Mouse (Mus musculus) lung, postnatal 4 days (tissue): ENCODE data around the gene Ms4a7.
"Not testable (repeated sequence)": the region's sequence is repeated elsewhere in the genome, so short reads cannot be mapped to it uniquely, and the experiment has no call there.

Experiments
- DNase-seq, 2 experiments: peaks; one replicate each; pipeline ENCODE4 v3.0.0; 2021

Gene Ms4a7

GRCm38 (mm10) chr19:11335932-11336331 is at the start of gene Ms4a7:
TSS of gene Ms4a7 (minus strand) at chr19:11336146.
- DNase-seq, result no peak

- DNase-seq, result no peak
These were observed 40.5 kb upstream of the Ms4a7 start for GRCm38 (mm10) chr19:11376399-11376798.

- DNase-seq, result no peak
These were observed 39.3 kb upstream of the Ms4a7 start, which contains the start of gene Ms4a4a for GRCm38 (mm10) chr19:11375273-11375672. TSS of gene Ms4a4a (plus strand) at chr19:11375523.

GRCm38 (mm10) chr19:11371181-11371580 is 35.2 kb upstream of the Ms4a7 start:
- no peak for DNase-seq

- no peak for DNase-seq
These were observed 32.4 kb upstream of the Ms4a7 start for GRCm38 (mm10) chr19:11368310-11368709.

GRCm38 (mm10) chr19:11362002-11362401 is 26.1 kb upstream of the Ms4a7 start:
- DNase-seq, result no peak

GRCm38 (mm10) chr19:11360106-11360505 is 24.2 kb upstream of the Ms4a7 start:
- DNase-seq, result no peak

- DNase-seq, result no peak
These were observed 19.8 kb upstream of the Ms4a7 start for GRCm38 (mm10) chr19:11355730-11356129.

GRCm38 (mm10) chr19:11351878-11352277 is 15.9 kb upstream of the Ms4a7 start:
- no peak for DNase-seq

GRCm38 (mm10) chr19:11349698-11350481 is 13.9 kb upstream of the Ms4a7 start:
- DNase-seq, result peak in 1 of 2 experiments; percentile 11

GRCm38 (mm10) chr19:11343992-11344391 is 8.0 kb upstream of the Ms4a7 start:
- DNase-seq, result no peak

GRCm38 (mm10) chr19:11343147-11343546 is 7.2 kb upstream of the Ms4a7 start:
- no peak for DNase-seq

- DNase-seq, result no peak
These were observed 14.8 kb downstream of the Ms4a7 start for GRCm38 (mm10) chr19:11321123-11321522.

- DNase-seq, result no peak
These were observed 19.2 kb downstream of the Ms4a7 start for GRCm38 (mm10) chr19:11316786-11317185.

- no peak for DNase-seq
These were observed 21.6 kb downstream of the Ms4a7 start, which contains the start of gene Ms4a14 for GRCm38 (mm10) chr19:11314354-11314753. TSS of gene Ms4a14 (minus strand) at chr19:11314454.

- no peak for DNase-seq
These were observed 27.1 kb downstream of the Ms4a7 start for GRCm38 (mm10) chr19:11308888-11309287.

GRCm38 (mm10) chr19:11299529-11299928 is 36.4 kb downstream of the Ms4a7 start:
- not testable (repeated sequence) for DNase-seq

GRCm38 (mm10) chr19:11298939-11299338 is 37.0 kb downstream of the Ms4a7 start:
- no peak for DNase-seq

GRCm38 (mm10) chr19:11293616-11294015 is 42.3 kb downstream of the Ms4a7 start:
- not testable (repeated sequence) for DNase-seq

- no peak for DNase-seq
These were observed 43.0 kb downstream of the Ms4a7 start for GRCm38 (mm10) chr19:11292990-11293389.

GRCm38 (mm10) chr19:11283773-11284172 is 52.2 kb downstream of the Ms4a7 start, which contains the start of gene Ms4a5:
TSS of gene Ms4a5 (minus strand) at chr19:11283873.
- no peak for DNase-seq

- no peak for DNase-seq
These were observed 55.7 kb downstream of the Ms4a7 start for GRCm38 (mm10) chr19:11280223-11280622.

GRCm38 (mm10) chr19:11276431-11276830 is 59.5 kb downstream of the Ms4a7 start:
- no peak for DNase-seq
